Mouse (Mus musculus): Measurements from ENCODE around the gene Nup133.
"Not testable (repeated sequence)": the region's sequence is repeated elsewhere in the genome, so short reads cannot be mapped to it uniquely, and the experiment has no call there.

The Nup133 gene

DNA sequence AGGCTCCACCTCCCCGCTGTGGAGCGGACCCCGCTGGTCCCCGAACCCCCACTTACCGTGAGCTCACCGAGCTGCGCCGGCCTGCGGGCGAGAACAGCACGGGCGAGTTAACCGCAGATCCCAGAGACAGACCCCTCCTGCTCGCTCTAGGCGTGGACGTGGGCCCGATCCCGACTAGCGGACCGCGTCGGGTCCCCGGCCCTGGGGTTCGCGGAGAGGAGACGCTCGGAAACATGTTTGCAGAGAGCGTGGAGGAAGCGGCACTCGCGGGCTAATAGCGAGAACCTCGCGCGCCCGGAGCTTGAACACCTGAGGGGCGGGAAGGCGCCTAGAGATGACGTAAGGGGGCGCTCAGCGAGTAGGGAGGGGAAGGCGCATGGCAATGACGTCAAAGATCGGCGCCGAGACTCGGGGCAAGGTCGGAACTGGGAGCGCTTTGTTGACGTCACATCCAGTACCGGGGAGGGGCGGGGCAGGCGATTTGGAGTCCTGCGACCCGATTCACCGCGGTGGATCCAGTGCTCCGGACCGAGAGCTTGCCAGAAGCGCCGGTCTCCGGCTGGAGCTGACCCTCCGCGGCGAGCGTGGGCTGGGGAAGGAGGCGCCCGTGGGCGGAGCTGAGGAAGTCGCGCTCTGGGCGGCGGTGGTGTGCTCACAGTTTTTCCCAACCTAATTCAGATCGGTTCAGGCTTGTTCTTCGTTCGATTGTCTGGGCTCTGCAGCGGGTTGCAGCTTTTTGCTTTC lies at the start of gene Nup133:
TSS of gene Nup133 (minus strand) at position 324 of the 744 bp plus-strand sequence.
- DNase-seq = peak; percentile 99

DNA sequence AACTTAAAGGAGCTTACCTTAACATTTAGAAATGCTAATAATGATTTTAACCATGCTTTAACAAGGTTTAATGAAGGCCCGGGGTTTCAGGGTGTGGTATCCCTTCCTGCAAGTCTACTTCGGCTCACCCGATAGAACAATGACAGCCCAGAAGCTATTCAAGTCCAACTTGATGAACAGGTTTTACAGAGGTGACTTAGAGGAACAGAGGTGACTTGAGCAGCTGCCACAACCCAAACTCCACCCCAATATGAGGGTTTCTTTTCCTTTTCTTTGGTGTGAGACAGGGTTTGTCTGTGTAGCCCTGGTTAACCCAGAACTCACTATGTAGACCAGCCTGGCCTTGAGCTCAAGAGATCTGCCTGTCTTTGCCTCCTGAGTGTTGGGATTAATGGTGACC lies 44.9 kb upstream of the Nup133 start:
- peak in 1 of 2 experiments; percentile 52 for DNase-seq

DNA sequence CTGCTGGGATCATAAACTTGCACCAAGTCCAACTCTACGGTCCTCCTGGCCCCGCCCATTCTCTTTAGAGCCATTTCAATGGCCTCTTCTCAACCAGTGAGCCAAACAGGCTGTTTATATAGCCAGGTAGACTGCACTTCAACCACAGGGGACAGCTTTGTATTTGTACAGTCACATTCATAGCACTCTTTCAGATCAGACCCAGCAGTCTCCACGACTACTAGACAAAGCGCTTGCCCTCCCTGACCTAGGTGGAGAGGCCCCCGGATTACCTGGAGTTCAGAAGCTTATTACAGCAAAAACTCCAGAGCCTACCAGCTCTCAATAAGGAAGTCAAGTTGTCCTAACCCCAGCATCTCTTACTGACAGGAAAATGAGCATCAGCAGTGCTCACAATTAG lies 44.5 kb upstream of the Nup133 start:
- no peak for DNase-seq

DNA sequence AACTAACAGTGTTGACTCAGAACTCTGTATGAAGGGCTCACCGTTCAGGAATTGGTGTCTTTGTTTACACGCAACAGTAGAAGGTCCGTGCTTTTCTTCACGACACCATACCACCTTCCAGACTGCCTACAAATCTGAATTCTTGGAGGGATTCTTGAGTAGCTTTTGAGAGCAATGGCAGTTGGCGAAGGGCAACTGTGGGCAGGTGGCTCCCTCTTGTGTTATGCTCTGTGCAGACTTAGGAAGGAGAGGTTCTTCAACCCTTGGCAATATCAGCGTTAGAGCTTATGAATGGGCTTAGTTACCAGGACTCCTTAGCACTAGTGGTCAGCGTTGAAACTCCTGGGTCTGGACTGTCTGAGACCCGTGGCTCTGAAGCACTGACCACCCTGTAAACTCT lies 43.5 kb upstream of the Nup133 start:
- DNase-seq = no peak

DNA sequence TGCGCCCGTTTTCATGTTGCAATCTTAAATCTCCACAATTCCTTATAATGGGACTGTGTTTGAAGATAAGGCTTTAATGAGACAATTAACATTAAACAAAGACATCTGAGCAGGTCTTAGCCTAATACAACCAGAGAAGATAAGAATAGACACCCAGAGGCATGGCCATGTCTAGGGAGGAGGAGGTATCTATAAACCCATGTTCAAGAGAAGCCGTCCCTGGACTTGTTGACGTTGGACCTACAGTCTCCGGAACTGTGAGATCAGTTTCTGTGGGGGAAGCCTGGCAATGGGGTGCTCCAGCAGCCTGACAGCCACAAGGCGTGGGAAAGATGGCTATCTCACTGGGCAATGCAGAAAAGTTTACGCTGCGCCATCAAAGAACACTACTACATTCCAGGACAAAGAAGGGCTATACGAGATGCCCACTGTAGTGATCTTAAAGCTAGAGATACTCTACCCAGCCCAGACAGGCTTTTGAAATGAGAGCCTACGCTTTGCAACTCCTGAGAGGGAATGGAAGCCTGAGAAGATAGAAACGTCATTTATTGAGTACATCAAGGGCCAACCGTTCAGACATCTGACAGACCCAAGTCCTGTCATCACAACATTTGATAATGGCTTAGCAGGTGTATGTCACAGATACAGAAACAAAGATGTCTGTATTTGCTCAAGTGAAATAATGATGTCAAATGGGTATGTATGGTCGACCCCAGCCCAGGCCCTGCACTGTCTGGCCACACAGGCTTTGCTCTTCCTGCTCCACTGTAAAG lies 41.4 kb upstream of the Nup133 start:
- no peak for DNase-seq

DNA sequence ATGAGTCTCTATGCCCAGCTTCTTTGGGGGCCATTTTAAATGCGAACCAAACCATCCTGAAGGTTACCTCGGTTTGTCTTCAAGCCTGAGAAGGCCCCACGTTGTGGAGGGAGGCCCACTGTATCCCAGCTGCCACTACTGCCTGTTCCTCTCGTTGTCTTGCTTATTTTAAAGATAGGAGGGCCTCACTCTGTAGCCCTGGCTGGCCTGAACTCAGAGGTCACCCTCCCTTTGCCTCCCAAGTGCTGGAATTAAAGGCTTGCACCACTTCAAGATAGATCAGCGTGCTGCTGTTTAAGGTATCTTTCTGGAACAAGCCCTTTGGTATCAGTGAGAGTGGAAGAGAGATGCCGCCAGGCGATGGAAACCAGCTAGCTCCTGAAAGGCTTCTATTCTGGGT lies 40.1 kb upstream of the Nup133 start:
- no peak for DNase-seq

DNA sequence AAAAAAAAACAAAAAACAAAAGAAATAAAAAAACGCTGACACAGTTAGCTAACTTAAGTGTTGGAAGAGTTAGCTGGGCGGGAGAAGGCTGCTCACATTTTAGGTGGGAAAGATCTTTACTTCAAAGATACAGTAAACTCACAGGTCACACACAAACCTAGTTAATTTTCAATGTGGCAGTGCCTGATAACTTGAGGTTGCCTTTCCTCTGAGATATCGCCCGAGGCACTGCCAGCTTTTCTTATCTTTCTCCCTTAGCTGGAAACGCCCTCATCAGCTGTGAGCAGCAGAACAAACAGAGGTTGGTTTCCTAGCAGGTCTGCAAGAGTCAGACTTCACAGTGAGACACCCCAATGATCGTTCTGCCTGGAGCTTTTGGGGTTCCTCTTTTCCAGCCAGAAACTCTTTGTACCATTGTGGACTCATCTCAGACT lies 39.6 kb upstream of the Nup133 start:
- no peak for DNase-seq

DNA sequence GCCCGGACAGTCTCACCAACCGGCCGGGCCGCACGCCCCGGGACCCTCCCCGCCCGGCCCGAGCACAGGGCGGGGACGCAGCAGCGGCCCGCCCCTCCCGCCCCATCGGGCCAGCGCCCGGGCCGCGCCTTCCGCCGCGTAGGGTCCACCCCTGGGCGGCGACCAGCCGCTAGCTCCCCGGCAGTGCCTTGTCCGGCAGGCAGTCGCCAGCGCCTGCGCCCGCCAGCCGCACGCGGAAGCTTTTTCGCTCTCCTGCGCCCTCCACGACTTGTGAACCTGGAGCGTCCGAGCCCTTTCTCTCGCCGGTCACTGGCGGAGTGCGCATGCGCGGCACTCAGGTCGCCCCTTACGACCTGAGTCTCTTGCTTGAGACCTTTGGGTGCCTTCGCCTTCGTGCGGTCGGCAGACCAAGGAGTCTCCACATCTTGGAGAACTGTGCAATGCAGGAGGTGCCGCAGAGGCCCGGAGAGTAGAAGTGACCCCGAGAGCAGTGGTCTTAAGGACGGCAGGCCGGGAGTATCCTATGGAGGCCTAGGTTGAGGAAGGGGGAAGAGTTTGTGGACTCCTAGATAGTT lies 33.8 kb upstream of the Nup133 start, which contains the start of gene Abcb10:
TSS of gene Abcb10 (minus strand) at position 297 of the 575 bp plus-strand sequence.
- peak; percentile 95 to 96 for DNase-seq

DNA sequence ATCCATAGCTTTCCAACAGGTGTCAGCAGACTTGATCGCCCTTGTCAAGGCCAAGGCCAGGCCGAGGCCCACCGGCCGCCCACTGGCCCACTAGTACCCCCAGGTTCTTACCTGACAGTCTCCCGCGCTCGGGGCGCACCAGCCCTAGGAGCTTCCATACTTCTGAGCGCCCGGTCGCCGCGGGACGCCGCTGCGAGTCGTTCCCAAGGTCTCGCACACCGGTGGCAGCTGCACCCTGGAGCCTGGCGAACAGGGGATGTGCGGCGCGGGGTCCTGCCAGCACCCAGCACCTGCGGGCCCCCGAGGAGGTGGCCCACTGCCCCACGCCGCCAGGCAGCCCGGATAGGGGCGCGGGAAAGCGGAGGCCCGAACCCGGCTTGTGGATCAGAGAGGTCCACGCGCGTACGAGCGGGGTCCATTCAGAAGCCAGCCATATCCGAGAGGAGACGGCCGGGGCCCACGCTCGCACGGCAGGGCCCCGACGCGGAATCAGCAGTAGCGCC lies 33.3 kb upstream of the Nup133 start:
- DNase-seq = peak in 1 of 2 experiments; percentile 28

DNA sequence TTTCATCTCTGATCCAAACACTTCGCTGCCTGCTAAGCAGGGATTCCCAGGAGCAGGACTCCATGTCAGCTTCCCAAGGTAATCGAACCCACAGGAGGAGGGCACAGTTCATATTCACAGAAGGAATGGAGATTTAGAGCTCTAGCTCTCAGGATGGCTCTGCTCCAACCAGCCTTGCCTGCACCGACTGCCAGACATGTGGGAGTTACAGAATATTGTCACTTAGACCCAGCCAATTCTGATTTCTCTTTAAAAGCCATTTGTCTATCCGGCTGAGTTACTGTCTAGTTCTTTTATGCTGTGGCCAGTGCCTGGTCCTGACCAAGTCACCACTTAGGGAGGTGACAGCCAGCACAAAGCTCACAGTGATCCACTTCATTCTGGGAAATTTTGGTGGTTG lies 32.6 kb upstream of the Nup133 start:
- DNase-seq = no peak

DNA sequence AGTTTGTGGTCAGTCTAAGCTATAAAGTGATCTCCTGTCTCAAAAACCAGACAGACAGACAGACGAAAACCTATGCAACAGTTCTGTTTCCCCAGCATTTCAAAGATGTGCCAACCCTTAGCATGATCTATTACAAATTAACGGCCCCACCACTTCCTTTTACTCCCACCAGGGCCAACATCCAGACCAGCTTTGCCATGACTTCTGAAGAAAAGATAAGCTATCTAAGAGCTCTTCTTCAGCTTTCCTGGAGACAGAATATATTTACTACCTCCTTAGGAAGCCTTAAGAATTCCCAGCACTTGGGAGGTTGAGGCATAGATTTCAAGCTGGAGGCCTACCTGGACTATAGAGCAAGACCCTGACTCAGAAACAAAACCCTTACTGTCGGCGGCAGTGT lies 31.2 kb upstream of the Nup133 start:
- no peak for DNase-seq

DNA sequence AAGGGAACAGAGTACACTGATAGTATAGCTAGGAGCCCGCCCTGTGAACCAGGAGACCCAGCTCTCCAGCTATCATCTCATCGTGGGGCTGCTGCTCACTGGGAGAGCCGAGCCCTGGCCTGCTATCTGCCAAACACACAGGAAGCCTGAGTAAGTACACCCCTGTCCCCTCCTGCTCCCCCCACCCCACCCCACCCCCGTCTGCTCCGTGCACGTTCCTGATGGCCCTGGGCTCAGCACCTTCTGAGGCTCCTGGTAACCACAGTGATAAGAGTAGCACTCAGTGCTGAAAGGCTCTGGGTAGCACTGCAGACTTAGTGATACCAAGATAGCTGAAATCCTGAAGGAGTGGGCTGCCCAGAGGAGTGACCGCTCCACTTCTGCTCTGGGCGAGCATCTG lies 29.9 kb upstream of the Nup133 start:
- DNase-seq = no peak

DNA sequence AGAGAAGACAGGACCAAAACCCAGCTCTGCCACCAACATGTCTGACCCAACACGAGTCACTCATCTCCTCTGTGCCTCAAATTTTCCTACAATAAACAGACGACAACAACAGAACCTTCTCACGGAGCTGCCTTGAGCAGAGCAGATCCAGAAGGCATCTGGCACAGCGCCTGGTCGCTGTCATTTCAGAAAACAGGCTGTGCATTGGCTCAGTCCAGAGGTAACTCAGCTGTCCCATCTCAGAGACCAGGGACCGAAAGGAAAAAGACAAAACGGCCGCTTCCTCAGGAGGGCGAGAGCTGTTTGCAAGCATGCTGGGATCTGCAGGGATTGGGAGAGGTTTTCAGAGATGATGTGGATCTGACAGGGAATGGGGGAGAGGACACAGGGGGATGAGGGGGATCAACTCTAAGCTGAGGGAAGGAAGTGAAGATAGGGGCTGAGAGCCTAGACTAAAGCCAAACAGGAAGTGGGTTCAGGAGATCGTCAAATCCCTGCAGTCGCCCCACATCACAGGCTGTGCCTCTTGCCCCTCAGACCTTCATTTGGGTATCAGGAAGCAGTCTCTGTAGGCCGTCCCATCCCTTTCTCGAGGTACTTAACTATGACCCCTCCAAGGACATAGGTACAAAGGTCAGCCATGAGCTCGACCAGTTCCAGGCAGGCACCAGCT lies 29.2 kb upstream of the Nup133 start:
- DNase-seq = no peak

DNA sequence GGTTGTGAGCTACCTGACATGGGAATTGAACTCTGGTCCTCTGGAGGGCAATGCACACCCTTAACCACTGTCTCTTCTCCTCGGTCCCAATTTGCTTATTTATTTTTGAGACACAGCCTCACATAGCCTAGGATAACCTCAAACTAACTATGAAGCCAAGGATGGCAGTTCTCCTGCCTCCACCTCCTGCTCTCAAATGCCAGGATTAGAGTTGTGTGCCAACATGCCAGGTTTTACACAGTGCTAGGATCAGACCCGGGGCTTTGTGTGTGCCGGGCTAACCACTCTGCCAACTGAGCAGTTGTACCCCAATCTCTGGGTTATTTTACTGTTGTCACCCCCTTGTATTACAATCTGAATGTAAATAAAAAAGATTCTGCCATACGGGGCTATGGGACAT lies 28.4 kb upstream of the Nup133 start:
- DNase-seq = no peak

DNA sequence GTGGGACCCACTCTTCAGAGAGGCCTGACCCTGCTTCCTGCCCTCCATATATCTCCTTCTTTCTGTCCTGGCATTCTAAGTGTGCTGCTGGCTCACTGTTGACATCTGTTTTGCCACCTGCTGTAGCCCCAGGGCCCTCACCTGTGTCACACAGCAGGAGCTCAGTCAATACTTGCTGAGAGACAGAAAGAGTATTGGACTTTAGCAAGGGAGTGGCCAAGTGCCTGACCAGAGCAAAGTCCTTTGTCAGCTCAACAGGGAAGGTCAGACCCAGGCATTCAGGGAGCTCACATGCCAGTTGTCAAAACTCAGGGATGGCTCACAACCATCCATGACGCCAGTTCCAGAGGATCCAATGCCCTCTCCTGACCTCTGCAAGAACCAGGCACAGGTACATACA lies 24.4 kb upstream of the Nup133 start:
- DNase-seq = no peak

DNA sequence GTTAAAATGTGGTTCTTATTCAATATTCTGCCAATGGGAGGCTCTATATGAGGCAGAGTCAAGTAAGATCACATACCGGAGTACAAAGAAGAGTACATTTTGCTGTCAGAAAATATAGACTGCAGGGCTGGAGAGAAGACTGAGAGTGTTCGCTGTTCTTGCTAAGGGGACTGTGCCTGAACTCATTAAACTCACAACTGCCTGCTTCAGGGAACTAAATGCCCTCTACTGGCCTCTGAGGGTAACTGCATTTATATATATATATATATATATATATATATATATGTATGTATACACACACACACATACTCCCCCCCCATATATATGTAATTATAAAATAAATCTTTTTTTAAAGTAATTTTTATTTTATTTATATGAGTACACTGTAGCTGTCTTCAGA lies 17.8 kb upstream of the Nup133 start:
- no peak for DNase-seq

DNA sequence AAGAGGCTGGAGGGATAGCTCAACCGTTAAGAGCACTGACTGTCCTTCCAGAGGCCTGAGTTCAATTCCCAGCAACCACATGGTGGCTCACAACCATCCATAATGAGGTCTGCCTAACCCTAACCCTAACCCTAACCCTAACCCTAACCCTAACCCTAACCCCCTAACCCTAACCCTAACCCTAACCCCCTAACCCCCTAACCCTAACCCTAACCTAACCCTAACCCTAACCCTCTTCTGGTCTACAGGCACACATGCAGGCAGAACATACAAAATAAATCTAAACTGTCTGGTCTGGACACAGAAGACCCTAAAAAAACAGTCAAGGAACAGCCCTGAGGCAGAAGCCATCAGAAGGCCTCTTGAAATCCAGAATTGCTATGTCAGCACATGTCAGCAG lies 12.3 kb upstream of the Nup133 start:
- DNase-seq = no peak

DNA sequence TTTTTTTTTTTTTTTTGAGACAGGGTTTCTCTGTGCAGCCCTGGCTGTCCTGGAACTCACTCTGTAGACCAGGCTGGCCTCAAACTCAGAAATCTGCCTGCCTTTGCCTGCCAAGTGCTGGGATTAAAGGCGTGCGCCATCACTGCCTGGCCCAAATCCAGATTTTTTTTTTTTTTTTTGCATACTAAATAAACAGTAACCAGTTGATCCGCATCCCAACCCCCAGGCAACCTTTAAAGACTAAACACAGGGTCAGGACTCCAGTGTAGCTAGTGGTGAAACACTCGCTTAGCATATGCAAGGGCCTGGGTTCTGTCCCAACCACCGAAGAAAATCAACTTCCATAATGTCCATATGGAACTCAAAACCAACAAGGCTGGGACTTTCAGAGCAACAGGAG lies 11.5 kb upstream of the Nup133 start:
- not testable (repeated sequence) for DNase-seq

DNA sequence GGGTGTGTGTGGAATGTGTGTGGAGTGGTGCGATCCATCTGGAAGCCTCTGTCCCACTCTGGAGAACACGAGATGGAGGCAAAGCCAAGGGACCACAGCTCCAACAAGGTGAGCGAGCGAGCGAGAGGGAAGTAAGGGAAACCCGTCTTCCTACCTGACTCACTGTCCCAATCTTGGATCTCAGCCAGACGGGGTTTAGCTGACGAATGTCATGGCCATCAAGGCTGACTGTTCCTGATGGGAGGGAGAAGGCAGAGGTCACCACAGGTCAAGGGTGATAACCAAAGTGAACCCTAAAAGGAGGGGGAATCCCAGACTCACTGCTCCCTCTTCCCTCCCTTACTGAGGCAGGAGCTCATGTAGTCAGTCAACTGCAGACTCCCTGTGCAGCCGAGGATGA lies 11.0 kb upstream of the Nup133 start:
- no peak for DNase-seq

DNA sequence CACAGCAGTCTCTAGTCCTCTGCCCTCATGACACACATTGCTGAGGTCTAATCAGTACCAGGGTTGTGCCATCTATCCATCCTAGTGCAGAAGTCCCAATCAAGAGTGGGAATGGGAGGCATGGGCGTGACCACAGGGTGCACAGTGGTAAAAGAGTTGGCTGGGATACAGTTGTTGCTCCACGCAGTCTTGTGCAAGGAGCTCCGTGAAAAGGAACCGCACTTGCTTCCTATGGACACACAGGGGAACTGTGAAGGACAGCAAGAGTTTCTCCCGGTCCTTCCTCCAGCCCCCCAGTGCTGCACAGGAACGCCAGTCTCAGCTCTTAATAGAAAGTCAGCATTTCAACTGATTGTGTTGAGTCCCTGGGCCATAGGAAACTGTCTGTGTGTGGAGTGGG lies 10.4 kb upstream of the Nup133 start:
- DNase-seq = no peak

DNA sequence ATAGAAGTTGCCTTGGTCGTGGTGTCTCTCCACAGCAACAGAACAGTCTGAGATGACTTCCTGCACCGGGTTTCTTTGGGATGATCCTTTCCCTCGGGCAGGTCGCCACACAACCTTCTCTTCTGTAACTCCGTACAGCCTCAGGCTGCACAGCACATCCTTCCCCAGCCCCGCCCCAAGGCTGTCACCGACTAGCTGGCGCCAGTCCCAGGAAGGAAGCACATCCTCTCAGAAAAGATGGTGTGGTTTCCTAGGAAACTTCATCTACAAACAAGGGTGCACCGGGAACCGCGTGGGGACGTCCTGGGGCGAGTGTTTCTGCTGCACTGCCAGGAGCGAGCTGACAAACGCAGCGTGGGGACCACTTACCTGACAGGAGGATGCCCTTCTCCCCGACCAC lies 9.1 kb upstream of the Nup133 start:
- peak in 1 of 2 experiments; percentile 10 for DNase-seq

DNA sequence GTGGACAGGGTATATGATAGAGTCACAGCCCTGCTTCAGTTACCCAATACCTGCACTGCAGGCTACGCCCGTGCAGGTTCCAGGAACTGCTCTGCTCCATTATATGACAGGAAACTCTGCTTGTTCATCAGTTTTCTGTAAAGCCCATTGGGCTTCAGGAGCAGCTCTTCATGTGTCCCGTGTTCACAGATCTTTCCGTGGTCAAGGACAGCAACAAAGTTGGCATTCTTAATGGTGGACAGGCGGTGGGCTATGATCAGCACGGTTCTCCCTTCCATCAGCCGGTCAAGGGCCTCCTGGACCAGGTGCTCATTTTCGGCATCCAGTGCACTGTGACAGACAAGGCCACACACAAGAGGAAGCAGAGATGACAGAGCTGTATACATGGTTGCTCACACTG lies 5.2 kb upstream of the Nup133 start:
- DNase-seq = no peak

DNA sequence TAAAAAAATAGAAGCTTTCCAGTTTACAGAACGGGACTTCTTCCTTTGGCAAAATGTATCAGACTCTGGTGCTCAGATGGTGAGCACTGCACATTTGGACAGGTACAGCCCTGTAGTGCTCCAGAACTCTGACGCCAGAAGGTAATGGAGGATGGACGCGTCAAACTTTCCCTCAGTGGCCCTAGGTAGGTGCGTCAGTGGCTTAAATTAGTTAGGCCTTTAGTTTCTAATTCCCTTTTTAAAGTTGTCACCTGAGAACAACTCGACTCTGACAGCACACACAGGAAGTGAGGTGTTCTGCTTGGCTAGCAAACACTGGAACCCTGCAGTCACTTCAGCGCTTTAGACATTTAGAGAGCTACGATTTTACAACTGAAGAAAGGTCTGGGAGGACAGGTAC lies 4.6 kb upstream of the Nup133 start:
- no peak for DNase-seq
